Mouse (Mus musculus): ENCODE data around the gene Hikeshi. TPM values are rescaled to one million over a fixed set of nuclear protein-coding genes. Genes with fewer than 3 reads are reported as not detected.

Gene Hikeshi
- polyA plus RNA-seq, 1 experiment from 2014 or later = 90.0 TPM

- Histone ChIP-seq H3K4me2 (no peak overlapping the region), H3K9ac (no peak overlapping the region), H3K4me3 (no peak overlapping the region), H3K9me3 (no peaks in the 10 kb centered on the region), H3K27ac (replicated peaks) (no peak overlapping the region), H3K27me3 (replicated peaks) (no peaks in the 10 kb centered on the region), H3K36me3 (peaks cover 90% of the 10 kb centered on the region), H3K4me1 (no peaks in the 10 kb centered on the region)
- no peak for ATAC-seq (ENCODE audit: extremely low read depth, insufficient number of reproducible peaks, low FRiP score, low TSS enrichment)
These were observed 22.1 kb upstream of the Hikeshi start for GRCm38 (mm10) chr7:89963135-89963534.

- WGBS = 21% methylated on average over 5 of the region's 5 CpGs
- H3K36me3 ChIP-seq = peaks cover 89% of the 10 kb centered on the region
These were observed 16.3 kb upstream of the Hikeshi start for GRCm38 (mm10) chr7:89957300-89957699.

GRCm38 (mm10) chr7:89954261-89954660, 13.3 kb upstream of the Hikeshi start:
- H3K36me3 ChIP-seq = peaks cover 61% of the 10 kb centered on the region

More at GRCm38 (mm10) chr7:89957300-89957699, 16.3 kb upstream of the Hikeshi start:
- H3K27ac ChIP-seq (replicated peaks) = no peak overlapping the region
- peaks cover 9% of the 10 kb centered on the region for H3K4me1 ChIP-seq
- no peaks in the 10 kb centered on the region for H3K27me3 ChIP-seq (replicated peaks)
- H3K4me3 ChIP-seq = no peak overlapping the region
- no peak for ATAC-seq (ENCODE audit: extremely low read depth, insufficient number of reproducible peaks, low FRiP score, low TSS enrichment)
- H3K4me2 ChIP-seq = no peak overlapping the region
- no peak overlapping the region for H3K9ac ChIP-seq
- no peaks in the 10 kb centered on the region for H3K9me3 ChIP-seq

GRCm38 (mm10) chr7:89949403-89949802, 8.4 kb upstream of the Hikeshi start:
- Histone ChIP-seq H3K36me3 (peaks cover 15% of the 10 kb centered on the region), H3K4me2 (no peak overlapping the region), H3K27ac (replicated peaks) (no peak overlapping the region), H3K27me3 (replicated peaks) (no peaks in the 10 kb centered on the region), H3K9ac (no peak overlapping the region), H3K4me1 (no peaks in the 10 kb centered on the region), H3K4me3 (no peak overlapping the region), H3K9me3 (0 out of 2 replicates have a peak, but pooled peaks cover 3% of the 10 kb centered on the region)
- ATAC-seq (ENCODE audit: extremely low read depth, insufficient number of reproducible peaks, low FRiP score, low TSS enrichment) = no peak
- WGBS = 60% methylated on average over 4 of the region's 4 CpGs

More at GRCm38 (mm10) chr7:89954261-89954660, 13.3 kb upstream of the Hikeshi start:
- Histone ChIP-seq H3K4me1 (peaks cover 9% of the 10 kb centered on the region), H3K4me3 (no peak overlapping the region), H3K4me2 (no peak overlapping the region), H3K27ac (replicated peaks) (no peak overlapping the region), H3K9ac (no peak overlapping the region), H3K27me3 (replicated peaks) (no peaks in the 10 kb centered on the region), H3K9me3 (0 out of 2 replicates have a peak, but pooled peaks cover 1% of the 10 kb centered on the region)
- 87% methylated on average over 5 of the region's 5 CpGs for WGBS
- ATAC-seq (ENCODE audit: extremely low read depth, insufficient number of reproducible peaks, low FRiP score, low TSS enrichment) = no peak

GRCm38 (mm10) chr7:89948026-89948425, 7.0 kb upstream of the Hikeshi start:
- Histone ChIP-seq H3K4me3 (no peak overlapping the region), H3K4me1 (no peaks in the 10 kb centered on the region), H3K9ac (no peak overlapping the region), H3K4me2 (no peak overlapping the region), H3K36me3 (0 out of 2 replicates have a peak, but pooled peaks cover 3% of the 10 kb centered on the region), H3K27ac (replicated peaks) (no peak overlapping the region), H3K9me3 (0 out of 2 replicates have a peak, but pooled peaks cover 3% of the 10 kb centered on the region), H3K27me3 (replicated peaks) (no peaks in the 10 kb centered on the region)
- 66% methylated on average over 7 of the region's 7 CpGs for WGBS
- ATAC-seq (ENCODE audit: extremely low read depth, insufficient number of reproducible peaks, low FRiP score, low TSS enrichment) = no peak

- no peak overlapping the region for H3K27ac ChIP-seq (replicated peaks)
- no peak for ATAC-seq (ENCODE audit: extremely low read depth, insufficient number of reproducible peaks, low FRiP score, low TSS enrichment)
- H3K9me3 ChIP-seq = no peaks in the 10 kb centered on the region
- H3K4me3 ChIP-seq = peak overlapping the region; percentile 74
- H3K9ac ChIP-seq = peak overlapping the region; percentile 88
- H3K4me1 ChIP-seq = peaks cover 13% of the 10 kb centered on the region
- no peaks in the 10 kb centered on the region for H3K27me3 ChIP-seq (replicated peaks)
- peaks cover 2% of the 10 kb centered on the region for H3K36me3 ChIP-seq
- peak overlapping the region; percentile 70 for H3K4me2 ChIP-seq
- WGBS = 51% methylated on average over 15 of the region's 15 CpGs
These were observed 1.3 kb downstream of the Hikeshi start for GRCm38 (mm10) chr7:89939497-89940353.

- Histone ChIP-seq H3K36me3 (peaks cover 42% of the 10 kb centered on the region), H3K4me1 (no peaks in the 10 kb centered on the region), H3K27ac (replicated peaks) (no peak overlapping the region), H3K4me2 (no peak overlapping the region), H3K27me3 (replicated peaks) (no peaks in the 10 kb centered on the region), H3K4me3 (no peak overlapping the region), H3K9ac (no peak overlapping the region), H3K9me3 (no peaks in the 10 kb centered on the region)
- ATAC-seq (ENCODE audit: extremely low read depth, insufficient number of reproducible peaks, low FRiP score, low TSS enrichment) = no peak
- 94% methylated on average over 15 of the region's 15 CpGs for WGBS
These were observed 17.4 kb downstream of the Hikeshi start for GRCm38 (mm10) chr7:89923441-89924180.

- peaks cover 47% of the 10 kb centered on the region for H3K36me3 ChIP-seq
- no peak overlapping the region for H3K27ac ChIP-seq (replicated peaks)
- H3K4me1 ChIP-seq = no peaks in the 10 kb centered on the region
- no peak overlapping the region for H3K4me2 ChIP-seq
- ATAC-seq (ENCODE audit: extremely low read depth, insufficient number of reproducible peaks, low FRiP score, low TSS enrichment) = no peak
- no peaks in the 10 kb centered on the region for H3K9me3 ChIP-seq
- 73% methylated on average over 4 of the region's 4 CpGs for WGBS
- H3K9ac ChIP-seq = no peak overlapping the region
- no peaks in the 10 kb centered on the region for H3K27me3 ChIP-seq (replicated peaks)
- no peak overlapping the region for H3K4me3 ChIP-seq
These were observed 23.2 kb downstream of the Hikeshi start for GRCm38 (mm10) chr7:89917776-89918175.

GRCm38 (mm10) chr7:89916711-89917110, 24.3 kb downstream of the Hikeshi start:
- no peak for ATAC-seq (ENCODE audit: extremely low read depth, insufficient number of reproducible peaks, low FRiP score, low TSS enrichment)
- no peak overlapping the region for H3K4me2 ChIP-seq
- no peaks in the 10 kb centered on the region for H3K27me3 ChIP-seq (replicated peaks)
- no peak overlapping the region for H3K27ac ChIP-seq (replicated peaks)
- no peak overlapping the region for H3K9ac ChIP-seq
- H3K36me3 ChIP-seq = peaks cover 47% of the 10 kb centered on the region
- 87% methylated on average over 5 of the region's 5 CpGs for WGBS
- H3K4me3 ChIP-seq = no peak overlapping the region
- H3K4me1 ChIP-seq = no peaks in the 10 kb centered on the region
- H3K9me3 ChIP-seq = no peaks in the 10 kb centered on the region

- Histone ChIP-seq H3K9me3 (no peaks in the 10 kb centered on the region), H3K4me3 (no peak overlapping the region), H3K27me3 (replicated peaks) (no peaks in the 10 kb centered on the region), H3K36me3 (peaks cover 32% of the 10 kb centered on the region), H3K9ac (no peak overlapping the region), H3K4me1 (no peaks in the 10 kb centered on the region), H3K27ac (replicated peaks) (no peak overlapping the region), H3K4me2 (no peak overlapping the region)
- 83% methylated on average over 3 of the region's 3 CpGs for WGBS
- no peak for ATAC-seq (ENCODE audit: extremely low read depth, insufficient number of reproducible peaks, low FRiP score, low TSS enrichment)
These were observed 27.4 kb downstream of the Hikeshi start for GRCm38 (mm10) chr7:89913432-89914158.

GRCm38 (mm10) chr7:89912356-89912755, 28.6 kb downstream of the Hikeshi start:
- H3K9ac ChIP-seq = no peak overlapping the region
- no peaks in the 10 kb centered on the region for H3K9me3 ChIP-seq
- no peaks in the 10 kb centered on the region for H3K4me1 ChIP-seq
- no peak overlapping the region for H3K4me3 ChIP-seq
- H3K27ac ChIP-seq (replicated peaks) = no peak overlapping the region
- WGBS = 82% methylated on average over 3 of the region's 3 CpGs
- no peak for ATAC-seq (ENCODE audit: extremely low read depth, insufficient number of reproducible peaks, low FRiP score, low TSS enrichment)
- no peaks in the 10 kb centered on the region for H3K27me3 ChIP-seq (replicated peaks)
- no peak overlapping the region for H3K4me2 ChIP-seq
- H3K36me3 ChIP-seq = peaks cover 26% of the 10 kb centered on the region
